Mouse (Mus musculus): ENCODE results near the gene Nhlrc2.

DNA sequence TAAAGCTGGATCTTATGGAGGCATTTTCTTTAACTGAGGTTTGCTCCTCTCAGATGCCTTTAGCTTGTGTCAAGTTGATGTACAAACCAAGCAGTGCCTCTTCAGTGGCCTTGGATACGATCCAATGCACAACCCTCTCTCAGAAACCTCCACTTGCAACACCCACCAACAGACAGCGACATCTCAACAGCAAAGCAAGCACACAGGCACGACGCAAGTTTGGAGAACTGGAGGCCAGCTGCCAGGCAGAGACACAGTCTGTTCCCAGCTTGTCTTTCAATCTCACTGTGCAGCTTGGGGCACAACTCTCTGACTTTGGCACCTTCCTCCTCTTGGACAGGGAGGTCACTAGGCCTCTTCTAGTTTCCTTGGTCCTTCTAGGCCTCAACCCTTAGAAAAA lies 83.0 kb downstream of the Nhlrc2 start:
- TF ChIP-seq POLR2A (IDR thresholded peaks at IDR 0.05; ENCODE audit: insufficient read depth, low read length) (no peak), CTCF (IDR thresholded peaks at IDR 0.05; ENCODE audit: low read depth, low read length) (no peak), EP300 (IDR thresholded peaks at IDR 0.05; ENCODE audit: insufficient read depth, low read depth, low read length) (no peak)

Data from ES-Bruce4 (cell line).